8 mouse cellular contexts compared by ENCODE assay signal in genomic region chr12:85745827-85746695, GRCm38 (mm10). TPM values are rescaled to one million over a fixed set of nuclear protein-coding genes. Genes with fewer than 3 reads are reported as not detected.
DNase-seq lines count a peak whose midpoint lies in the region; ATAC-seq and TF ChIP-seq lines count a peak whose summit lies in the region.

Gene Flvcr2 (plus strand): TSS chr12:85746539.

- peaks cover 7% of the 10 kb centered on the region; the same call in 1 of the 2 replicates for H3K4me1 ChIP-seq in forebrain, embryonic 11.5 days (replicated peaks; ENCODE audit: control insufficient read depth, insufficient read depth, low read length)
- peaks cover 6% of the 10 kb centered on the region; the same call in 1 of the 2 replicates for H3K4me1 ChIP-seq in heart, embryonic 16.5 days (ENCODE audit: control insufficient read depth, insufficient read depth, low read length)
- no peaks in the 10 kb centered on the region; the same call in 1 of the 2 replicates for H3K4me1 ChIP-seq in liver, embryonic 13.5 days (replicated peaks)
- no peaks in the 10 kb centered on the region for H3K4me1 ChIP-seq in stomach, postnatal 0 days (replicated peaks; ENCODE audit: control insufficient read depth, insufficient read depth)

- DNase-seq in CD4-positive helper T cell, adult 2 months (ENCODE audit: low read depth, low spot score), result peak; percentile 56
- peak; percentile 24 for DNase-seq in brain, embryonic 18.5 days (ENCODE audit: low read depth, low spot score)
- peak; percentile 83 for DNase-seq in forebrain, embryonic 11.5 days (ENCODE audit: low spot score)
- DNase-seq in kidney, postnatal 25 days, result peak; percentile 93
- DNase-seq in liver, embryonic 13.5 days, result peak; percentile 11
- peak; percentile 10 to 24 for DNase-seq in natural killer cell, adult 2 months (ENCODE audit: low spot score in 2 of 2)
- peak; percentile 86 for DNase-seq in stomach, postnatal 0 days (ENCODE audit: low spot score)

- no peaks in the 10 kb centered on the region for H3K9me3 ChIP-seq in forebrain, embryonic 11.5 days (ENCODE audit: control insufficient read depth, low read length)
- H3K9me3 ChIP-seq in heart, embryonic 16.5 days (replicated peaks; ENCODE audit: control insufficient read depth, low read length), result no peaks in the 10 kb centered on the region
- H3K9me3 ChIP-seq in liver, embryonic 13.5 days (replicated peaks), result no peaks in the 10 kb centered on the region
- H3K9me3 ChIP-seq in stomach, postnatal 0 days (ENCODE audit: control insufficient read depth, low read length), result no peaks in the 10 kb centered on the region

- no peak within 1 kb of the TSS for H3K27ac ChIP-seq in forebrain, embryonic 11.5 days (ENCODE audit: low read depth, low read length)
- peak within 1 kb of the TSS; percentile 84 for H3K27ac ChIP-seq in heart, embryonic 16.5 days (ENCODE audit: low read length)
- peak within 1 kb of the TSS; percentile 34 for H3K27ac ChIP-seq in liver, embryonic 13.5 days
- H3K27ac ChIP-seq in stomach, postnatal 0 days (replicated peaks), result peak within 1 kb of the TSS; percentile 56; the same call in 1 of the 2 replicates

- no peaks in the 10 kb centered on the region for H3K36me3 ChIP-seq in forebrain, embryonic 11.5 days (ENCODE audit: control insufficient read depth, insufficient read depth, low read length)
- H3K36me3 ChIP-seq in heart, embryonic 16.5 days (ENCODE audit: control insufficient read depth, insufficient read depth), result no peaks in the 10 kb centered on the region
- H3K36me3 ChIP-seq in liver, embryonic 13.5 days, result no peaks in the 10 kb centered on the region
- no peaks in the 10 kb centered on the region for H3K36me3 ChIP-seq in stomach, postnatal 0 days (ENCODE audit: control insufficient read depth, insufficient read depth, low read length)

- peak within 1 kb of the TSS; percentile 40 for H3K4me3 ChIP-seq in forebrain, embryonic 11.5 days (ENCODE audit: low read depth, low read length)
- peak within 1 kb of the TSS; percentile 66 for H3K4me3 ChIP-seq in heart, embryonic 16.5 days (ENCODE audit: low read length)
- H3K4me3 ChIP-seq in liver, embryonic 13.5 days (replicated peaks), result peak within 1 kb of the TSS; percentile 51
- H3K4me3 ChIP-seq in stomach, postnatal 0 days (ENCODE audit: low read depth, low read length), result peak within 1 kb of the TSS; percentile 51

- TF ChIP-seq CTCF in stomach, postnatal 0 days (IDR thresholded peaks at IDR 0.05; ENCODE audit: low read depth), result peak; percentile 92

- 1% methylated on average over 46 of the region's 51 CpGs for WGBS in forebrain, embryonic 11.5 days
- WGBS in heart, embryonic 16.5 days, result 1% methylated on average over 51 of the region's 51 CpGs
- WGBS in liver, embryonic 13.5 days (ENCODE audit: insufficient replicate concordance), result under 1% methylated on average over 51 of the region's 51 CpGs
- WGBS in stomach, postnatal 0 days, result under 1% methylated on average over 46 of the region's 51 CpGs

- peaks cover 7% of the 10 kb centered on the region for H3K27me3 ChIP-seq in forebrain, embryonic 11.5 days (ENCODE audit: control insufficient read depth, insufficient read depth, low read length)
- no peaks in the 10 kb centered on the region for H3K27me3 ChIP-seq in heart, embryonic 16.5 days (ENCODE audit: control insufficient read depth, insufficient read depth, low read length)
- peaks cover 28% of the 10 kb centered on the region for H3K27me3 ChIP-seq in liver, embryonic 13.5 days
- no peaks in the 10 kb centered on the region for H3K27me3 ChIP-seq in stomach, postnatal 0 days (ENCODE audit: control insufficient read depth, insufficient read depth, low read length)

- H3K4me2 ChIP-seq in forebrain, embryonic 11.5 days (ENCODE audit: low read depth, low read length, severe bottlenecking), result peak within 1 kb of the TSS; percentile 81
- peak within 1 kb of the TSS; percentile 100 for H3K4me2 ChIP-seq in heart, embryonic 16.5 days (ENCODE audit: low read depth, low read length)
- H3K4me2 ChIP-seq in liver, embryonic 13.5 days, result peak within 1 kb of the TSS; percentile 72
- H3K4me2 ChIP-seq in stomach, postnatal 0 days (replicated peaks; ENCODE audit: low read depth), result peak within 1 kb of the TSS; percentile 99

- no peak for TF ChIP-seq EP300 in stomach, postnatal 0 days (optimal IDR thresholded peaks at IDR 0.05)

- peak within 1 kb of the TSS; percentile 37 for H3K9ac ChIP-seq in forebrain, embryonic 11.5 days (ENCODE audit: low read length)
- peak within 1 kb of the TSS; percentile 74 for H3K9ac ChIP-seq in heart, embryonic 16.5 days (ENCODE audit: low read length)
- peak within 1 kb of the TSS; percentile 50 for H3K9ac ChIP-seq in liver, embryonic 13.5 days
- peak within 1 kb of the TSS; percentile 50; the same call in 1 of the 2 replicates for H3K9ac ChIP-seq in stomach, postnatal 0 days (ENCODE audit: low read length)

- peak; percentile 79 for ATAC-seq in forebrain, embryonic 11.5 days (replicated peaks; ENCODE audit: low FRiP score)
- peak; percentile 90 for ATAC-seq in heart, embryonic 16.5 days (replicated peaks; ENCODE audit: extremely low read depth, insufficient read depth, low FRiP score)
- ATAC-seq in liver, embryonic 13.5 days (ENCODE audit: low read depth), result peak; percentile 71
- ATAC-seq in stomach, postnatal 0 days (ENCODE audit: low FRiP score, low TSS enrichment), result peak; percentile 94

RNA-seq across cellular contexts. Expression of gene Flvcr2, which starts in this region (rescaled TPM):
- polyA plus RNA-seq in forebrain, embryonic 11.5 days (2014; fragmentation: Nextera tagmentation; extraction: Ambion mirVana), result 0.84 and 1.0 TPM in 2 replicates
- 10.4 and 11.0 TPM in 2 replicates for polyA plus RNA-seq in heart, embryonic 16.5 days (2015; fragmentation: Nextera tagmentation; extraction: Ambion mirVana)
- 3.8 and 5.4 TPM in 2 replicates for polyA plus RNA-seq in liver, embryonic 13.5 days (2015; fragmentation: Nextera tagmentation; extraction: Ambion mirVana)
- 4.1 and 4.8 TPM in 2 replicates for polyA plus RNA-seq in stomach, postnatal 0 days (2015; fragmentation: Nextera tagmentation; extraction: Ambion mirVana)

Comparison
In these comparisons a context has a peak if more than half of its experiments do, and no peak if none do; other contexts are left out.
1. DNase-seq: peak in every context shown above with its lines; median percentile 93 in kidney, postnatal 25 days; 86 in stomach, postnatal 0 days; 83 in forebrain, embryonic 11.5 days; 56 in CD4-positive helper T cell, adult 2 months; 24 in brain, embryonic 18.5 days; 17 in natural killer cell, adult 2 months; 11 in liver, embryonic 13.5 days.